Mouse (Mus musculus) adrenal gland, postnatal 10 days (tissue): ENCODE results near the gene Foxa3. TPM values are rescaled to one million over a fixed set of nuclear protein-coding genes. Genes with fewer than 3 reads are reported as not detected.
A peak's percentile ranks its signal among the peaks of the same experiment; 100 is the strongest.

Source experiments
- DNase-seq: peaks from one replicate; pipeline ENCODE4 v3.0.0; 2021; ENCODE audit warnings: mixed read lengths
- total RNA-seq, 2 experiments: library from RNA; stranded (reverse); gene quantifications; 2 replicates each; pipeline ENCODE4 v1.2.3; 2021

Foxa3 gene
- total RNA-seq, 2 experiments from 2014 or later, result 4.8 to 14.0 TPM

DNA sequence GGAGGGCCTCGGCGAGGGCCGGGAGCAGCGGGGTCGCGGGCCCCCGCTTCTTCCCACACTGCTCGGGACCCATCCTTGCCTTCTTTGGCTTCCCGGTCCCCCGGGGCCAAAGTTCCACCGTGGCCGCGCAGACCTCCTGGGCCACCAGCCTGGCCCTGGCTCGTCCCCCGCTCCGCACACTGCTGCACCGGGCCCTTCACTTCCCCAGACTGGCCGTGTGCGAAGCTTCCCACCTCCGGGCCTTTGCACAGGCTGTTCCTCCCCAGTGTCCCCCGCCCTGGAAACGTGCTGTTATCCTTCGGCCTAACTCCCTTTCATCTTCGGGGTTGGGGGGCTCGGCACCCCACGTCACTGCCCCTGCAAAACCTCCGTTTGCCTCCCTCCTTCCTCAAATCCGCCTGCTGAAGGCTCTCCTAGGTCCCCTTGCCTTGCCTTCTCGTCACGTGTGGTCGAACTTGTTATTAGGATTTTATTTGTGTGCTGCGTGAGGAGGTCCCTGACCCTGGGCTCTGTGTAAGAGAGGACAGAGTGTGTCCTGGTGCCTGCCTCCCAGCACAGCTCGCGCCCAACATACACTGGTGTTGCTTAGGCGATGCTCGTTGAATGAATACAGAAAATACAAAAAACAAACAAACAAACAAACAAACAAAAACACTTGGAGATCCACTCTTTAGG lies 1.4 kb upstream of the Foxa3 start:
- DNase-seq, result peak; percentile 61

DNA sequence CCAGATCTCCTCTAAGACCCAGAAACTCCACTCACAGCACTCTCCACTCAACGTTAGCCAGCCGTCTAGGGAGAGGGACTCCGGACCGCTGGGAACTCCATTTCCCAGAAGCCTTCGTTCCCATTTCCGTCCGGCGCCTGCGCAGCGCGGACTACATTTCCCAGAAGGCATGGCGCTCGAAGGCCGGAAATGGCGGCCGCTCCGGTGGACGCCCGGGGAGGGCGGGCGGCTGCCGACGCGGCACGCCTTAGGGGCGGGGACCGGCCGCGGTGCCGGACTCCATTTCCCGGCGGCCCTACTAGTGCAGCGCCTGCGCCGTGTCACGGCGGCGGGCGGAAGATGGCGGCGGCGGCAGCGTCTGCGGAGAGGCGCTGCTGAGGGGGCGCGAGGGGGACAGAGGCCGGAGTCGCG lies 763 bp upstream of the Foxa3 start, which contains the start of gene Sympk:
TSS of gene Sympk (plus strand) at position 282 of the 411 bp plus-strand sequence.
- DNase-seq, result peak; percentile 96

DNA sequence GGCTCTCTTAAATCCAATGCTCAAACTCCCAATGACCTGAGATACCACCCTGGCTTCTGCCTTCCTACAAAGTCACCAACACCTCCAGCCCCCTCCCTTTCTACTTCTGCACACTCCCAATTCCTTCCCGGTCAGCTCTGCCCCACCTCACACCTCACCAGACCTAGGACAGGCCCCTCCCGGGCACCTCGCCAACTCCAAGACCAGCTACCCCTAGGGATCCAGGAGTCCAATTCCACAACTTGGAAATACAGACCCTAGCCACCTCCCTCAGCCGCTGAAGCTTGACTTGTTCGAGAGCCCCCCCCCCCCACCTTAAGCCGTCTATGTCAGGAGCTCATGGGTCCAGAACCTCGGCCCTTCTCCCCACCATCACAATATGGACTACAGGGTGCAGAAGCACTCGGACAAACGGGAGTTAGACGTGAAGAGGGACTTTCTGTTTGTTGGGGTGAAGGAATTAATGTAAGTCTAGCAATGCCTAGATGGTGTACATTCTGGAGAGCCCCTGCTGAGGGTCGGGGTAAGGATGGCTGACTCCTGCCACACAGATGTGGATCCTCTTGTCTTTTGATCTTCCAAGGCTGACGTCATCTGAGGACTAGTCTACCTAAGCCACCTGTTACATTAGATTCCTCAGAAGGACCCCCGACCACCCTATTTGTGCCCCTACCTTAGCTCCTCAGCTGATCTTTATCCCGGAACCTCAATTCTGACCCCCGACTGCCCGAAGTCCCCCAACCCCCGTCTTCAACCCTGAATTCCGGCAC lies 964 bp downstream of the Foxa3 start:
- no peak for DNase-seq

DNA sequence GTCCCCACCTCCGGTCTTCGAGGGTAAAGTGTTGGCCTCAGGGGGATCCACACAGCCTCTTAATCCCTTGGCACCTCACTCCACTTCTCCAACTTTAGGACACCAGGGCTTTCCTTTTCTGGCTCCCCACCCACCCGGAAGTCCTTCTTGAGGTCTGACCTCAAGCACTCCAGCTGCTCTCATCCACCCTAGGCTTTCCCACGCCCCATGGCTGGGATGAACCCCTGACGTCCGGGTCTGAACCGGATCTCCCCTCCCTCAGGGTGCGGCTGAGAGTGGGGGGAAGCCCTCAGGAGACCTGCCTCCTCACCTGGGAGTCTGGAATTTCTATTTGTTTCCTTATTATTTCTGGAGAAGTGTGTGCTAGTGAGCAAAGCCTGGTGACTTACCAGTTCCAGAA lies 2.3 kb downstream of the Foxa3 start:
- no peak for DNase-seq

DNA sequence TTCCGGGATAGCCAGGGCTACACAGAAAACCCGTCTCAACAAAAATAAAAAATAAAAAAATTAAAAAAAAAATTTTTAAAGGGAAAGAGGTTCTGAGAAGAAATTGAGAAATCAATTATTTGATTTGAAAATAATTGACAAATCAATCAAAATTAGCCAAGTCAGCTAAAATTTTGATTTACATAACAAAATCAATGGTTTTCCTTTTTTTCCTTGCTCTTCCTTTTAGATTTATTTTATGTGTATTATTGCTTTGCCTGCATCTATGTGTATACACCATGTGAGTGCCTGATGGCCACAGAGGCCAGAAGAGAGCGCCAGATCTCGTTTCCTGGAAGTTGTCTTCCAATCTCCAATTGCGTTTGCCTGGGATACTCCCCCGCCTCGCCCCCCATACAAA lies 5.4 kb downstream of the Foxa3 start:
- DNase-seq, result no peak

DNA sequence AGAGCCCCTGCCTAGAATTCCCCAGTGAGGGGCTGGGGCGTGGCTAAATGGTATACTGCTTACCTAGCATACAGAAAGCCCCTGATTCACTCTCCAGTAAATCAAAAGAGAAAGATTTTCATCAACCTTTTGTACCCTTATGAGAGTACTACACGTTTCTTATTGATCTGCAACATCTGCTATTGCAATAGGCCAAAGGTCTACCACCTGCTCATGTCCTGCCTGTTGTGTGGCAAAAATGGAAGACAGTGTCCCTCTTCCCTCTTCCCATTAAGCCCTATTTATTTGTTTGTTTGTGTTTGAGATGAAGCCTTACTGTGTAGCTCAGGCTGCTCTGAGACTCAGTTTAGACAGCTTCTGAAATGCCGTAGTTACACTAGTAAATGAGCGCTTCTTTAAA lies 7.3 kb downstream of the Foxa3 start:
- DNase-seq, result no peak

DNA sequence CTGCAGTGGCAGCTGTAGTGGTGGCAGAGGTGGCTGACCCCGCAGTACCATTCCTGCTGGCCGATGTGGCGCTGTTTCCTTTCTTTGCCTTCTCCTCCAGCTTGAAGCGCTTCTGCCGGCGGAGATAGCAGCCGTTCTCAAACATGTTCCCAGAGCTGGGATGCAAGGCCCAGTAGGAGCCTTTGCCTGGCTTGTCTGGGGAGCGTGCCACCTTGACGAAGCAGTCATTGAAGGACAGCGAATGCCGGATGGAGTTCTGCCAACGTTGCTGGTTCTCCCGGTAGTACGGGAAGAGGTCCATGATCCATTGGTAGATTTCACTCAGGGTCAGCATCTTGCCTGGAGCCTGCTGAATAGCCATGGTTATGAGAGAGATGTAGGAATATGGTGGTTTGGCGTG lies 8.9 kb downstream of the Foxa3 start:
- DNase-seq, result no peak

DNA sequence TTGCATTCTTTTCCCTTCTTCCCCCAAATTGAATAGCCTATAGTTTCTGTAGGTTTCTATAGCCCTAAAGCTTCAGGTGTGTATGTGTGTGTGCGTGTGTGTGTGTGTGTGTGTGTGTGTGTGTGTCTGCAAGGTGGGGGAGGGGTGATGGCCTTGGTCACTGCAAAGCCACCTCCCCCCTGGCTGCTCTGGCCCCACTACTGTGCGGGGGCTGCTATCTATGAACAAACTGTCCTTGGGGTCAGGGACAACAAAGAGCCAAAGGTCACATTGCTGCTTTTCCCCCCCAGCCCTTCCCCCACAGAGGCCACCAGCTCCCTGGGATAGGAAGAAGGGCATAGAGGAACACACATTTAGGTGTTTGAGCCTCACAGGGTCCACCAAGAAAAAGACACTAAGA lies 10.5 kb downstream of the Foxa3 start:
- no peak for DNase-seq

DNA sequence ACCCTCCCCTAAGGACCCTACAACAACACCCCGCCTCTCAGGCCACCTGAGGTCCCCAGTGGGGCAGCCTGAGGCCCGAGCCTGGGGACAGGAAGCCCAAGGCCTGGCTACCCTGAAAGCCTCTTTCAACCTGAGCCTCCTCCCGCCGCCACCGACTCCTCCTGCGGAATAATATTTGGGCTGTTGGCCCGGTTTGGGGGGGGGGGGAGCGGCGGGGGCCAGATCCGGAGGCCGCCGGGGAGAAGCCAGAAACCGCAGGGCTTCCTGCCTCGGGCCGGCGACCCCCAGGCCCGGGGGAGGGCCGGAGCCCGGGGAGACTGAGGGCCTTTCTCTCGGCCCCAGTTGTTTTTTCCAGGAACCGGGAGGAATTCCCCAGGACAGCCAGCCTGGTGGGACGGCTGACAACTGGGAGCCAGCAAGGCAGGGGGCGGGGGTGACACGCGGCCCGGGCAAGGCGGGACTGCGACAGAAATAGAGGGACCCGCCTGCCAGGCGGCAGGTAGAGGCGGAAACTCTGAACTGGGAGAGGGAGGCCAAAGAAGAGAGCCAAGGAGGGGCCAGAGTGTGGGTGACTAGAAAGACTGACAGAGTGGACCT lies 11.2 kb downstream of the Foxa3 start:
- DNase-seq, result peak; percentile 58

DNA sequence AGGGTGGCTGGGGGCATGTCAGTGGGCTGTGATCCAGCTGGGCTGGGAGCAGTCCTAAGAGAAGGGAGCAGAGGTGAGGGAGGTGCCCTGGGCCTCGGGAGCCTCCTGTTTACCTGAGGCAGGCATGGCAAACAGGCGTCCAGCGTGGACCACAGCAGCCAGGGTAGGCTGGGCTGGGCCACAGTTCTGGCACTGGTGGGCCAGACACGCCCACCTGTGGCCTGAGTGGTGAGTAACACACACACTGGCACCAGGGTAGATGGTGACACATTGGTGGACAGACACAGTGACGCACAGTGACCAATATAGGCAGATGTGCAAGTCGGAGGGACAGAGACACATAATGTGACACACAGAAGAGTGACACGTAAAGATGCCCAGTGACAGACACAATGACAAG lies 12.8 kb downstream of the Foxa3 start:
- DNase-seq, result peak; percentile 38

DNA sequence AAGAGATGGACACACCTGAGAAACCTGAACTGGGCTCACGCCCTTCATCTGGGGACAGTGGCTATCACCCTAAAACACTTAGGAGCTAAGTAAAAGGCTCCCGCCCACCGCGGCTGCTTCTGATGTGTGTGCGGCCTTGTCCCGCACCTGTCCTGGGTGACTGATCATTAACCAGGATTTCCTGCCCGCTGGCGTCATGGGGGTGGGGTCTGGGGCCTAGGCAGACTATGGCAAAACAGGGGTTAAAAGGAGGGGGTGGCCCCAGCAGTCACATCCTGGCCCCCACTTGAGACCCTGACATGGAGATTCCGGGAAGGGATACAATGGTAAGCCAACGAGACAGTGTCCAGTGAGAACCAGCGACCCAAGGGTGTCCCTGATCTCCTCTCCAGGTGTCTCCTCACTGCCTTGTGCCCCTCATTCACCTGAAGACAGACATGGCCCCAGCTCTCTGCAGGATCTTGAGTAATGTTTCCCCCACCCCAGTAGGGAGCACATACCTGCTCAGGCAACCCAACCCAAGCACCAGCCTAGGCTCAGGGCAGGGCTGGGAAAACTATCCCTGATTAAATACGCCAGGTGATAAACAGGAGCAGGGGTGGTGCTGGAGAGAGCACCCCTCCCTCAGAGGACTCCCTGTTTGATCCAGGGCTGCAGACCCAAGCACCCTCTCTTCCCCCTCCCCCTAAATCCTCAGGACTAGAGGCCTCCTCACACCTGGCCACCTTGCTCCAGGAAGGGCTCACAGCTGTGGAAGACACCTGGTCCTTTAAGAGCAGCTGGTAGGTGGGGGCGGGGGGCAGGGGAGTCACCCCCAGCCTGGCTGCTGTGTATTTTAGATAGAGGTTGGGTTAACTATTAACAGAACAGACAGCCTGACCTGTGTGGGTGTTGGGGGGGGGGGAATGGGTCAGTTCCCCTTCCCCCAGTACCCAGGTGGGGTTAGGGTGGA lies 16.0 kb downstream of the Foxa3 start:
- no peak for DNase-seq

DNA sequence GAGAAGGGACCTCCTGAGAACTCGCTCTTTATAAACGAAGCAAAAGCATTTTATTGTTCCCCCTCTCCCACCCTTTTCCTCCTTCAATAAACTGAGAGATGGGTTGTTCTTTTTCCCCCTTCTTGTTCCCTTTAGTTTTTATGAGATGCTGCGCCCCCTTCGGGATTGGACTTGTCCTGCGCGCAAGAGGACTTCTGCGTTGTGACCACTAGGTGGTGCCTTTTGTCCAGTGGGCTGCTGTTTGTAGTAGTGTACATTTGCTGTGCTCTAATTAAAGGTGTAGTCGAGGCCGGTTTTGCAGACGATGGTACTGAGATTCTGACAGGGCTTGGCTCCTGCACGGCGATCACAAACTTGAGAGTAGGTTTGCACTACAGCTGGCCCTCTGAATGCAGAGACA lies 16.9 kb downstream of the Foxa3 start:
- peak; percentile 85 for DNase-seq

DNA sequence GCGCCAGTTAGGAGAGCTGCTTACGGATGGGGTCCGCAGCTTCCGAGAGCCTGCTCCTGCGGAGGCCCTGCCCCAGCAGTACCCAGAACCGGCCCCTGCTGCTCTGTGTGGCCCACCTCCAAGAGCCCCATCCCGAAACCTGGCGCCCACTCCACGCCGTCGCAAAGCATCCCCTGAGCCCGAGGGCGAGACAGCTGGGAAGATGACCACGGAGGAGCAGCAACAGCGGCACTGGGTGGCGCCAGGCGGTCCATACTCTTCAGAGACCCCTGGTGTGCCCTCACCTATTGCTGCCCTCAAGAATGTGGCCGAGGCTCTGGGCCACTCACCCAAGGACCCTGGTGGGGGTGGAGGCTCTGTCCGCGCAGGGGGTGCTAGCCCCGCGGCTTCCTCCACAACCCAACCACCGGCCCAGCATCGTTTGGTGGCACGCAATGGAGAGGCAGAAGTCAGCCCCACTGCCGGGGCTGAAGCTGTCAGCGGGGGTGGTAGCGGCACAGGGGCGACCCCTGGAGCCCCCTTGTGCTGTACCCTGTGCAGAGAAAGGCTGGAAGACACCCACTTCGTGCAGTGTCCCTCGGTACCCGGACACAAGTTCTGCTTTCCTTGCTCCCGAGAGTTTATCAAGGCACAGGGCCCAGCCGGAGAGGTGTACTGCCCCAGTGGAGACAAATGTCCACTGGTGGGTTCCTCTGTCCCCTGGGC lies 17.8 kb downstream of the Foxa3 start:
- no peak for DNase-seq

DNA sequence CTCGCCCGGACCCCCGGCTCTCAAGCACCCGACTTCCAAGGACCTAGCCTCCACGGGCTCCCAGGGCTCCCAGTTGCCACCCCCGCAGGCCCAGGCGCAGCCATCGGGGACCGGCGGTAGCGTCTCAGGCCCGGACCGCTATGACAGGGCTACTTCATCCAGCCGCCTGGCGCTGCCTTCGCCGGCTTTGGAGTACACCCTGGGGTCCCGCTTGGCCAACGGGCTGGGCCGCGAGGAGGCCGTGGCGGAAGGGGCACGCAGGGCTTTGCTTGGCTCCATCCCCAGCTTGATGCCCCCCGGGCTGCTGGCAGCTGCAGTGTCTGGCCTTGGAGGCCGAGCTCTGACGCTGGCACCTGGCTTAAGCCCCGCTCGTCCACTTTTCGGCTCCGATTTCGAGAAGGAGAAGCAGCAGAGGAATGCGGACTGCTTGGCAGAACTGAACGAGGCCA lies 18.7 kb downstream of the Foxa3 start:
- peak; percentile 68 for DNase-seq

DNA sequence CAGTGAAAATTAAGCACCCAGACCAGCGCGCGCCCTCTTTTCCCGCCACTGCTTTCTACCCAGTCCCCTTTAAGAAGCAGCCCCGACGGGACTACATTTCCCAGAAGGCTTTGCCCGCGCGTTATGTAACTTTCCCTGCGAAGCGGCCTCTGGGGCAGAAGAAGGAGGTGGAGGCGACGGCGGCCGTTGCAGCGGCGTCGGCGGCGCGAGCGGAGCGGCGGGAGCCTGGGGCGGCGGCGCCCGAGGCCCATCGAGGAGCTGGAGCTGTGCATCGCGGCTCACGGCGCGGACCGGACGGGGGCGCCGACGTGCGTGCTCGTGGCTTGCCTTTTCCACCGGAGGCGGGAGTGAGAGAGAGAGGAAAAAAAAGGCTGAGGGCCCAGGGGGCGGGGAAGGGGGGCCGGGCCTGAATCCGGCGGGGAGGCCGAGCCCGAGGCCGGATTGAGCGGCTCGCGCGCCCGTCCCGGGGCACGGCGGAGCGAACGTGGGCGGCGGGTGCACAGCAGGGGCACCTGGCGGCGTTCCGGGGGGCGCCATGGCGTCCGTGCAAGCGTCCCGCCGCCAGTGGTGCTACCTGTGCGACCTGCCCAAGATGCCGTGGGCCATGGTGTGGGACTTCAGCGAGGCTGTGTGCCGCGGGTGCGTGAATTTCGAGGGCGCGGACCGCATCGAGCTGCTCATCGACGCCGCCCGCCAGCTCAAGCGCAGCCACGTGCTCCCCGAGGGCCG lies 19.3 kb downstream of the Foxa3 start, which contains the start of gene Irf2bp1:
TSS of gene Irf2bp1 (plus strand) at position 143 of the 729 bp plus-strand sequence.
- DNase-seq, result peak; percentile 95

DNA sequence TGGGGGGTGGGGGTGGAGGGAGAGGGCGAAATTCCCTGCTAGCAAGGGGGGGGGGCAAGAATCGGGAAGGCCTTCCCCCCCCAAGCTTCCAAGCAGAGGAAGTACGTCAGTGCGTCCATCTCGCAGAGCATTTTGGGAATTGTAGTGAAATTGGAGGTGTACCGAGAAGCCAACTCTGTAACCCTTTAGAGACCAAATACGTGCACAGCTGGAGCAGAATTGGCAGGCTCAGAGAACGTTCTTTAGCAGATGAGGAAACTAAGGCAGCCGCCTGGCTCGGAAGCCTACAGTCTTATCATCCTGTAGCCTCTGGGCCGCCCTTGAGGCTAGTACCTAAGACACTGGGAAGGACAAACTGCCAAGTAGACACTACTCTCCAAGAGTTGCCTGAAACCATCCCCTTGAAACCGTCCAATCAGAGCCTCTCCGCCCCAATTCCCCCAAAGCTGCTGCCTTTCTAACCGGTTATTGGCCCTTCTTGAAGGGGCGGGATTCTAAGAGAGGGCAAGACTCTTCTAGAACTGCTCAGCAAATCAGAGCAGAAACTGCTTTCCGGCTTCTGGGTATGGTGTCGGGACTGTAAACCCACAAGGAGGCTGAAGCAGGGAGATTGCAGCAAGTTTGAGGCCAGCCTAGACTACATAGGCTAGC lies 20.4 kb downstream of the Foxa3 start:
- peak; percentile 81 for DNase-seq

DNA sequence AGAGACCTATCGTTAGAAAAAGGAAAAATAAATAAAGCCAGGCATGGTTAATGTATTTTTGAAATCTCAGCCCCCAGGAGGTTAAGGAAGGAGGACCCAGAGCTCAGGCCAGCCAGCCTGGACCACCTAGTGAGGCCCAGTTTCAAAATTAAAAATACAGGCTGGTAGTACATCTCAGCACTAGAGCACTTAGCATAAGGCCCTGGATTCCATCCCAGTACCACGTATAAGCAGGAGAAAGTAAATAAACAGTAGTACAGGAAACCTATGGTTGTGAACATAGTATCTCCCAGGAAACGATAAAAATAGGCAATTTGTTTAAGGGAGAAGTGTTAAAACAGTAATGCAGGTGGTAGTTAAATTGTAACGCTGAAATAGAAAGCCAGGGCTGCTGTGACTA lies 21.2 kb downstream of the Foxa3 start:
- DNase-seq, result no peak

DNA sequence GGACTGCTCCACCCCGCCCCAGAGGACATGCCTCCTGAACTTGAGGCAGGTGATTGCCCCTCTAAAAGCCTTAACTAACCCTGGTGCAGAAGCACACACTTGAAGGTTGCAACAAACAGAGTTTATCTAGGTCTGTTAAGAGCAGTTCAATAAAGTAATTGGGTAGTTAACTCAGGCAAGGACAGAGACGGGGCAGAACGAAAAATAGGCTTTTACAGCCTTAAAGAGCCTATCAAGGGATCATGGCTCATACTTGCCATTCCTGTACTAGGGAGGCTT lies 21.6 kb downstream of the Foxa3 start:
- no peak for DNase-seq

DNA sequence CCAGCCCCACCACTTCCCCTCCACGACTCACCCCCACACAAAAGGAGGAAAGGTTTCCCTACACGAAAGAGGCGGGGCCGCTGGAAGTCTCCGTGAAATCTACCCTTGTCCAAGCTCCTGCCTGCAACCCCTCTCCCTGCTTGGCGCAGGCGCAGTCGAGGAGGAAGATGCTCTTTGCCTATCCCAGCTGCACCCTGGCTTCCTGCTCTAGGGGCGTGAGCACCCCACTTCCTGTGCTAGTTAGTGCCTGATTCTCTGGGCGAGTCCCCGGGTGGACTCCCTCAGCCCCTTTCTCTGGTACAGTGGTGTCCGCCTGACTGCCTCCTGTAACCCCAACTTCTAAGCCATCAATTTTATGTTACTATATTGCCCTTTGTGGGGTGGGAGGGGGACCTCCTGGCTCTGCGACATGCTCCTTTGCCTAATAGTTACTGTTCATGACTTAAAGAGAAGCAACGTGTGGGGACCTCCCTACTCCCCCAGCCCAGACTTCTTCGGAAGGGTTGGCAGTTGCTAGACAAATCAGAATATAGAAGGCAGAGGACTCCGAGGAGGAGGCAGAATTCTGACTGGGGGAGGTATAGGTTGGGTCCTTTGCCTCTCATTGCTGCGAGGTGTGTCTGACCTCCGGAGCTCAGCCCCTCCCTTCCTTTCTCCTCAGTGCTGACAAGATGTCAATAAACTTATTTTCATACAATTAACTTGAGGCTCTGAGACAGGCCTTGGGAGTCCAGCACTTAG lies 22.1 kb downstream of the Foxa3 start:
- DNase-seq, result peak; percentile 73

DNA sequence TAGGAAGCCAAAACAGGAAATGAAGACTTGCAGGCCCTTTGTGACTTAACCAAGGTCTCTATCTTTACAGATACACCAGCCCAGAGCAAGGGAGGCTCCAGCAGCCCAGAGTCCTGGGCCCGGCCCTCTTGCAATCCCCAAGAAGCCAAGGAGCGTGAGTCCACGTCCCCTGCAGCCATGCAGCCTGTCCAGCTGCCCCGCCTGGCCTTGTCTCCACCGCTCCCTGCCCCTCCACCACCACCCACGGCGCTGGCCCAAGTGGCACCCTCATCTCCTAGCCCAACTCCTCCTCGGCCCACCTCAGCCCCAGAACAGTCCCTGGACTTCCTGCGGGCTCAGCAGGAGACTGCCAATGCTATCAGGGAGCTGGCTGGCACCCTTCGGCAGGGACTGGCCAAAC lies 22.9 kb downstream of the Foxa3 start:
- DNase-seq, result no peak
